Mouse (Mus musculus) frontal cortex, postnatal 14 days (tissue): ENCODE data around the gene Rhbdl1.

ENCODE experiments used
- DNase-seq, 2 experiments: peaks; one replicate each; pipeline ENCODE4 v3.0.0; 2022; ENCODE audit warnings: low spot score in 2 of 2

Gene Rhbdl1

DNA sequence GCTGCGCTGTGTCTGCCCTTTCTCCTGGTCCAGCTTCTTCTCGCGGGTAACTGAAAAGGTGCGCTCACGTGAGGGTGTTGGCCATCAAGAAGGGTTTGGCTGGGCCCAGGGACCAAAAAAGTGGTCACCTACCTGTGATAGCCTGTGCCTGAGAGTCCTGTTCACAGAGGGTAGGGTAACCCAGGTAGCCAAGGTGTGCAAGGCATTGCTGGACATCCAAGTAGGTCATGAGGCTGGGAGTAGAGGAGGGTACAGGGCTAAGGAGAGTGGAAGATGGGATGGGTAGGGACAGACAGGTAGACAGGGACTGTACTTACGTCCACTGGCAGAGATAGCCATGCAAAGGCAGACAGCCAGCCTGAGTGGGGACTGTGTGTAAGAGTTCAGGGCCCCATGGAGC, 3.4 kb upstream of the Rhbdl1 start:
- DNase-seq: no peak

DNA sequence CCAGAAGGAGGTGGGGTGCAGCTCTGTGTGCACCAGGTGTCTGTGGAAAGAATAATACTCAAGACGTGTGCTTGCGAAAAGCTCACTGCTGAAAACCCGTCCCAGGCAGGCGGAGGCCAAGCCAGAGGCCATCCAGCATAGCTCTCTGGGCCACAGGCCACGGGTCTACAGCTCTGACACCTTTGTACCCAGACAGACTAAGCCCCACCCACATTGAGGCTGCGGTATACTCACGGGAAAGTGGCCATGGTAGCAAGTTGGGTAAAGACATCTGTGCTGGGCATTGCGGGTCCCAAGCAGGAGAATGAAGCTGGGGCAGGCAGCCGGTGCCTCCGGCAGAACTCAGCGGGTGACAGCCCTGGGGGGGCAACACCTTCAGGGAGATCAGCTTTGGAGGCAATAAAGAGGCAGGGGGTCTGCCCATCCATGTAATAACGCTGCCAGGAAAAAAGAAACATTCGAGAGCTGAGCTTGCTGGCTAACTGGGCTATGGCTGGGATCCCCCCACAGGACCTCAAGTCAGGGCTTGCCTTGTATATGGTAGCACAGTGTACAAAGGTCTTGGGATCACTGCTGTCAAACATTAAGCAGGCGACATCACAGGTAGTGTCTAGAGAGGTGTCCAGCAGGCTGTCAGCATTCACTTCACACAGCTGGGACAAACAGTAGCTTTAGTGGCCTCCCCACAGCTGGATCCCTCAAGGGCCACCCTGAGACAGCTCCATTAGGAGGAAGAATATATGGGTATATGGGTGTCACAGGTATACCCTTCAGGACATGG, 2.5 kb upstream of the Rhbdl1 start:
- DNase-seq: no peak

DNA sequence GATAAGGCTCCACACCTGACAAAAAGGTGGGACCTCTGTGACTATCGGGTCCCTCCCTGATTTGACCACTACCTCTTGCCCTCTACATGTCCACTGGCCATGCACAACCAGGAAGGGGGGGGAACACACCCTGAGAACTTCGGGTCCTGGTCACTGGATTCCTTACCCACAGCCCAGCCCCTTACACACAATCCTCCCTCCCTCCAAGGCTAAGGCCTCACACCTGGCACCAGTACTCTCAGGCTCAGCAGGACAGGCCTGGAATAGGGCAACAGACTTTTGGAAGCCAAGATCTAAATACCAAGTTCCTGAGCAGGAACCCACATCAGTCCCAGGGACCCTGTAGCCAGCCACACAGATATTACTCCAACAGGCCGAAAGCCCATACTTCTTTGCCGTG, 1.8 kb upstream of the Rhbdl1 start:
- no peak for DNase-seq

DNA sequence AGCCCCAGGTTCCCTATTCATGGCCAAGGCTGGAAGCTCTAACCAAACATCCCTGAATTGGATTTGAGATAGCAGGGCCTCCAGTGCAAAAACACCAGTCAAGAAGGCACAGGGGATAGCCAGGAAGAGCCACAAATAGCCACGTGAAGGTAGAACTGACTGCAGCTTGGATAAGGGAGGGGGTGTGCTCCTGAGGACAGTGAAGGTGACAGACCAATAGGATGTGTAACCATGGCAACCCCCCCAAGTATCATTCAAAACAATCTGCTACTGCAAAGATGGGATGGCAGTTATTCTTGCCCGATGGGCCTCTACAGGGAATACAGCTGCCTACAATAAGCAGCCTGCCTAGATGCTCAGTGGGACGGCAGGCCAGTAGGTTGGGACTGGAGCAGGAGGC, 438 bp upstream of the Rhbdl1 start:
- DNase-seq: no peak

DNA sequence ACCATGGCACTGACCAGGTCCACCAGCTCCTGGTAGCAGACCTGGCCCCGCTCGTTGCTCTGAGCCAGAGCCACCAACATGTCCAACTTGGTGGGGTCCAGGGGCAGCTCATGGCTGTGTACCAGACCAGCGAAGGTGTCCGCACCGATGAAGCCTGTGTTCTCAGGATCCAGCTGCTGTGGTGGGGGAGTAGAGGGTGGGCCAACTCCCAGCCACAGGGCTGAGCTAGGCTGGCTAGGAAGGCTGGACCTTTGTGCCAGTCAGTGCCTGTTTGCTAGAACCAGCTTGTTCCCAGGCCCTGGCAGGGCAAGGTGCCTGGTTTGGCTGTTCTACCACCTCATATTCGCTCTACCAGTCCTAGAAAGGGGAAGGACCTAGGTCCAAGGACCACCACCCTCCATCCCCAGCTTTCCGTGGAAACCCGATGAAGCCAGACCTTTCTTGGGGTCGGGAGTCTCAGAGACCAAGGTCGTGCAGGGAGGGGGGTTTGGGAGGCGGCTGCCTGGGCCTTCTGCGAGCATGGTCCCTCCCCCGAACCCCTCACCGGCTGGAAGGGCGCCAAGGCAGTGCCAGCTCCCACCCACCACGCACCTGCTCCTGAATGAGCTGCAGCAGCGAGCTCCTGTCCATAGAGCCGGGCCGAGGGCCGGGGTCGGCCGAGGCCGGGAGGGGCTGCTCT, 559 bp downstream of the Rhbdl1 start:
- DNase-seq: peak; percentile 44

DNA sequence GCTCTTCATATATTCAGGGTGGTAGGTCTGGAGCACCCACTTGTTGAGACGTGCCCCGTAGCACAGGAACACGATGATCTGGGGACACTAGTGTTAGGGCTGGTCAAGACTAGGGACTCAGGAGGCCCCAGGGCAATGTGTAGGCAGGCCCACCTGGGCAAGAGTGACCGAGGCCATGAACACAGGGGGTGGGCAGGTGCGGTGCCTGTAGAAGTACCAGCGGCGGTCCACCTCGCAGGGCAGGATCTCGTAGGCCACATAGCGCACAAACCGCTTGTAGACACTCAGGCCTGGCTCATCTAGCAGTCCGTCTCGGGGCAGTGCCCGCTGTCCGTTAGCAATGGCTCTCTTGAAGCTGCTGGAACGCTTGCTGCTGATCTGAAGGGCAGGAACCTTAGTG, 1.3 kb downstream of the Rhbdl1 start:
- DNase-seq: peak in 1 of 2 experiments; percentile 31

DNA sequence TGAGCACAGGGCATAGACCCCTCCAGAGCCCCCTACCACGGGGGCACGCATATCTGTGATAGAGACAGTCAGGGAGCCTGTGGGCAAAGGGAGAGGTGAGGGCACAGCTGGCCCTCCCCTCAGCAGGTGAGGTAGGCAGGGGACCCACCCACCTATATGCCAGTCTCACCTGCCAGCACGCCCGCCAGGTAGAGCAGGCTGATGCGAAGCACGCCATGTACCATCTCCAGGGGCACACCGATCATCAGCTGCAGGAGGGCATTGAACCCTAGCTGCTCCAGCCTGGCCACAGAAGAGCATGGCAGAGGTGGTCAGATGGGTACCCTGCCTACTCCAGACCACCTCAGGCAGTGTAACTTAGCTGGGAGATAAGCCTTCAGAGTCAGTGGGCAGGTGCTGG, 1.8 kb downstream of the Rhbdl1 start:
- peak in 1 of 2 experiments; percentile 24 for DNase-seq

DNA sequence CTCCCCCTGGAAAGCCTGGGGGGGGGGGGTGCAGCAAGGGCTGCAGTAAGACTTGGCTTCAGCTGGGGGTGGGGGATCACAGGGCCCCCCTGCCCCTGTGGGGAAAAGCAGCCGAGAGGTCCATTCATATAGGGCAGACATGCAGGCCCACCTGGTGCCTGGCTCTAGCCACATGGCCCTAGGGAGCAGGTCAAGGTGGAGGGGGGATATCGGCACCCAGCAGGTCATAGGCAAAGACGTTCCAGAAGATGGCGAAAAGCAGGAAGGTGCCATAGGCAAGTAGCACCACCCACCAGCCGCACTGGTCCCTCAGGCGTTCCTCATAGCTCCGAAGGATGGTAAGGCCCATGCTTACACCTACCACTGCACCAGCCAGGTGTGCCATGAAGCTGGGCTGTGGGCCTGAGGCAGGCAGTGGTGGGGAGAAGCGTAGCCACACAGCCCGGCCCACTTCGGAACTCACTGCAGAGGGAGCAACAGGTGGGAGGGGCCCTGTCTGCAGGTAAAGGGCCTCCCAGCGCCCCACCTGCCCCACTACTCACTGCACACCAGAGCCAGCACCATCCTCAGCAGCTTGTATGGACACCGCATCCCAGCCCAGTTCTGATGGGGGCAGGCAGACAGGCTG, 2.4 kb downstream of the Rhbdl1 start:
- peak in 1 of 2 experiments; percentile 29 for DNase-seq

DNA sequence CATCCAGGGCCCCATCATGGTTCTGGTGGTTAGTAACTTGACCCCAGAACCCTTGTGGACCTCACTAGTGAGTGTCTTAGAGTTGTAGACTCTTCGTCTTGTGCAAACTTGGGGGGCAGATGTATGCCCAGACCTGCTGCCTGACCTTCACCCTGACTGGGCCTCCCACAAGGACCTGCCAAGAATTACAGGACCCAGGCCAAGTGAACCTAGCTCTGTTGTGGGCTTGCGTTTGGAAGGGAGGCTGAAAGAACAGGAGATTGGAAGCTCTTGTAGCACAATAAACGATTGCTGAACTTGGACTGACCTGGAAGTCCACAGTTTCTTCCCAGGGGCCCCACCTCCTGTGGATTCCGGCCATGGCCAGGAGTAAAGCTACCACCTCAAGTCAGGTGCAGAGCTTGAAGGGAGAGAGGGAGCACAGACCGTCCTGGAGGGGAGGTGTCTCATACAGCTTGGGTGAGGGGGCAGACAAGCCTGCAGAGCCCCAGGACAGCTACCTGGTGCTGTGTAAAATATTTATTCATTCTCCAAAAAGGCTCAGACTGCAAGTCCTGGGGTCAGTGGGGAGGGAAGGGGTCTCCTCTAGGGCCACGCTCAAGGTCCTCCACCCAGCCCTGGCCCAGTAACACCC, 3.0 kb downstream of the Rhbdl1 start:
- peak in 1 of 2 experiments; percentile 25 for DNase-seq

DNA sequence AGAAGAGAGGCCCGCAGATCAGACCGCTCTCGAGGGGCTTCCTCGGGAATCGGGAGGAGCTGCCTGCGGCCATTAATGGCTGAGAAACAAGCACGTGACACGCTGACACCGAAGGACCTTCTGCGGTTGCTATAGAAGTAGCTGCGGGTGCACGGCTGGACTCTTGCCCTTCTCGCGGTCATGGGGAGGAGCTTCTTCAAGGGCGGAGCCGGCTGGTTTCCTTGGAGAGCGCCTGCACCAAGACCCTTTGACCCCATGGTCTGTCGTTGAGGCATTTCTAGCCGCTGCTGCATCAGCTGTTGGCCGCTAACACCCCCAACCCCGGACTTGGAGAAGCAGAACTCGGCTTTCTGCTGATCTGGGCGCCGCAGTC, 3.8 kb downstream of the Rhbdl1 start, which contains the start of gene Stub1:
Stub1 (minus strand) TSS at position 114 of the 373 bp plus-strand sequence.
- peak in 1 of 2 experiments; percentile 88 for DNase-seq

DNA sequence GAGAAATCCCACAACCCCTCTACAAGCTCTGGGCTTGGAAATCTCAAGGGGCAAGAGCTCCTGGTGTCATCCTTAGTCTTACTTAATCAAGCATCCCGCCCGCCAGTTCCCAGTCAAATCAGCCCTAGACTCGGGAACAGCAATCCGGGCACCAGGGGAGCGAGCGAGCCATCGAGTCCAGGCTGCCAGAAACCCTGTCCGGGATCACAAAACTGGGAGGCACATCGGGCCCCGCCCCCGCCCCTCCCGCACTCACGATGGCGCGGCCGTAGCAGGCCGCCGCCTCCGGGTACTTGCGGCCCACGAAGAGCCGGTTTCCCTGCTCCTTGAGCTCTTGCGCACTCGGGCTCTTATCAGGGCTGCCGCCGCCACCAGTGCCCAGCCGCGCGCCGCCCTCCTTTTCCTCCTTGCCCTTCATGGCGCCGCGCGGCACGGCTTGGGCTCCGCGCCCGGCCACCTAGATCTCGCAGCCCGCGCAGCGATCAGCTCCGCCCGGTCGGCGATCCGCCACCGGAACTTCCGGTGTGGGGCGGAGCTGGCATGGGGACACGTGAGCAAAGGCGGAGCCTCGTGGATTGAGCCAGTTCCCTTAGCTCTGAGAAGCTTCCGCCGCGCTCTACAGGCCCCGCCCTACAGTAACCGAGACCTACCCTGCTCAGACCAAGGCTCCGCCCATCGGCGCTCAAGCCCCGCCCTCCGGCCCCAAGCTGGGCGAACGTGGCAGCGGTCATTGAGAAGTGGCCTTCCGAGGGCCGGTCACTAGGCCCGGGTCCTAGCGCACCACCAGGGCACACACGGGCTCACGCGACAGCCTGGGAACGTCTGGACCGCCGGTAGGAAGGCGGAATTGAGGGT, 4.4 kb downstream of the Rhbdl1 start:
- peak; percentile 98 to 99 for DNase-seq

DNA sequence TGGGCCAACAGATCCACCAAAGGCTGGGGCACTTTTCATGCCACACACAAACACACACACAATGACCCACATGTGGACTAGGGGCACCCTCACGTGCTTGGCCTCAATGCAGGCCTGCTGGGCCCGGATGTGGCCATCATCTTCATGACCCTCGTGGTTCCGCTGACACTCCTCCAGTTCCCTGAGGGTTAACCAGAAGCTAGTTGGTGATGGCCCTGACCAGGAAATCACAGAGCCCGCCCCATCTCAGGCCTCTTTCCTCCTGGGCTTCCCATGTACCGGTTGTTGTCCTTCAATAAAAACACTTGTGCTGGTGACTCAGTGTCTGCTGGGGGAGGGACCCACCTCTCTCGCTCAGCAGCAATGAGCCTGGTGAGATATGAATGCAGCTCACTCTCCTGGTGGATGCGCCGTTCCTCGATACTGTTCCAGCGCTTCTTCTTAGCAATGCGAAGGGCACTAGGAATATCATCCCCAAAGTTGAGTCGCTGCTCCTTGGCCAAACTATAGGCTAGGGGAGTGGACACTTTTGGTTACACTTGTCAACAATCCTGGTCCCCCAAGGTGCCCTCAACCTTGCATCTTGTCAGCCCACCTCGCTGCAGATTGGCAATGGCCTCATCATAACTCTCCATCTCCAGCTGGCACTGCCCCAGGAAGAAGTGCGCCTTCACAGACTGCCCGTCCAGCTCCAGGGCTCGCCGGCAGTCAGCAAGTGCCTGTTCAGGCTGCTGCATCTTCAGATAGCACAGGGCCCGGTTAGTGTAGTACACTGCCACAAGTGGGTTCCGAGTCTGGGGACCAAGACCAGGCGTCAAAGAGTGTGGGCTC, 5.4 kb downstream of the Rhbdl1 start:
- peak in 1 of 2 experiments; percentile 33 for DNase-seq

DNA sequence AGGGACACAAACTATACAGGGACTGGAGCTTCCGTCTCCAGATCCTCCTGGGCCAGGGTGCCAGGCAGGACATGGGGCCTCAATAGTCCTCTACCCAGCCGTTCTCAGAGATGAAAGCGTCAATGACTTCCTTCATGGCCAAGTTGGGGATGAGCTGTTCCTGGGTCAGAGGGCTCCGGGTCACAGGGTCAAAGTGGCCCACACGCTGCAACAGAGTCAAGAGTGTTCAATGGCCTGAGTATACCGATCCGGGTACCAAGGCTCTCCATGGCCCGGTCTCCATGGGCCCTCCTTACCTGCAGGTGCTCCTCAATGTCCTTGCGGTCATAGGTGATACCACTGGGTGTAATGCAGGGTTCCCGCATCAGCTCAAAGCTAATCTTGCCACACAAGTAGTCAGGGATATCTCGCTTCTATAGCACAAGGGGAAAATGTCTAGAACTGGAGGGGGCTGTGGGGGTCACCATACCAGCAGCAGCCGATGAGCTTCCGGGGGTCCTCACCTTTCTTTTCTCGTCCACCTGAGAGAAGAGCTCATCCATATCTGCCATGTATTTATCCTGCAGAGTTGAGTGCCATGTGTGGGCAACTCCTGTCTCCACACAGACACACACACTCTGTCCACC, 6.2 kb downstream of the Rhbdl1 start:
- no peak for DNase-seq

DNA sequence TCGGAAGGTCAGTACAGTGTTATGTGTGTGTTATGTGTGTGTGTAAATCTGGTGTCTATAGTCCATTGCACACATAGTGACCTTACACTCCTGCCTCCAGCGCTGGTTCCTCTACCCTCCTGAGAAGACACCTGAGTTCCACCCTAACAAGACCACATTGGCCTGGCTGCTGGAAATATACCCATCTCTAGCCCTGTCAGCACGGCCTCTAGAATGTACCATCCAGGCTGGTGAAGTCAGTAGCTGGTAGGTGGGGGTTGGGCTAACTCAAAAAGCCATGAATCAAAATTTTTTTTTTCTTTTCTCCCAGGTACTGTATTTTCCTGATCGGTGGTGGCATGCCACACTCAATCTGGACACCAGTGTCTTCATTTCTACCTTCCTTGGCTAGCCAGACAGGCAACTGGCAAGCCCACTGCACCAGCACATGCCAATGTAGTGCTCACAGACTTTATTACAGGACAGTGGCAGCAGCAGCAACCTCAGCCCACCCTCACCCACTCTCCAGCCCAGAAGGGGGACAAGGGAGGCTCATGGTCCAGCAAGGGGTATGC, 6.8 kb downstream of the Rhbdl1 start:
- DNase-seq: no peak

DNA sequence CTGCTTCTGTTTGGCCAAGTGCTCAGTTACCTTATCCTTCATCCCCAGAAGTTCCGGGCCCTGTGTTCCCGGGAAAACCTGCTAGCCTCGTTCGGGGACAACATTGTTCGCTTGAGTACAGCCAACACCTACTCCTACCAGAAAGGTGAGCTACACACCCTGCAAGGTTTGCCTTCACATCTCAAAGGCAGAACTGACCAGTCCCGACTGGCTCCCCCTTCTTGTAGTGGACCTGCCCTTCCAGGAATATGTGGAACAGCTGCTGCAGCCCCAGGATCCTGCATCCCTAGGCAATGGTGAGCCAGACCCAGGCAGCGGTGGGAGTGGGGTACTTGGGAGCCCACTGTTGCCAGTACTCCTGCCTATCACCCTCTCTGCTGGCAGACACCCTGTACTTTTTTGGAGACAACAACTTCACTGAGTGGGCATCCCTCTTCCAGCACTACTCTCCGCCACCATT, 7.5 kb downstream of the Rhbdl1 start:
- peak in 1 of 2 experiments; percentile 22 for DNase-seq

DNA sequence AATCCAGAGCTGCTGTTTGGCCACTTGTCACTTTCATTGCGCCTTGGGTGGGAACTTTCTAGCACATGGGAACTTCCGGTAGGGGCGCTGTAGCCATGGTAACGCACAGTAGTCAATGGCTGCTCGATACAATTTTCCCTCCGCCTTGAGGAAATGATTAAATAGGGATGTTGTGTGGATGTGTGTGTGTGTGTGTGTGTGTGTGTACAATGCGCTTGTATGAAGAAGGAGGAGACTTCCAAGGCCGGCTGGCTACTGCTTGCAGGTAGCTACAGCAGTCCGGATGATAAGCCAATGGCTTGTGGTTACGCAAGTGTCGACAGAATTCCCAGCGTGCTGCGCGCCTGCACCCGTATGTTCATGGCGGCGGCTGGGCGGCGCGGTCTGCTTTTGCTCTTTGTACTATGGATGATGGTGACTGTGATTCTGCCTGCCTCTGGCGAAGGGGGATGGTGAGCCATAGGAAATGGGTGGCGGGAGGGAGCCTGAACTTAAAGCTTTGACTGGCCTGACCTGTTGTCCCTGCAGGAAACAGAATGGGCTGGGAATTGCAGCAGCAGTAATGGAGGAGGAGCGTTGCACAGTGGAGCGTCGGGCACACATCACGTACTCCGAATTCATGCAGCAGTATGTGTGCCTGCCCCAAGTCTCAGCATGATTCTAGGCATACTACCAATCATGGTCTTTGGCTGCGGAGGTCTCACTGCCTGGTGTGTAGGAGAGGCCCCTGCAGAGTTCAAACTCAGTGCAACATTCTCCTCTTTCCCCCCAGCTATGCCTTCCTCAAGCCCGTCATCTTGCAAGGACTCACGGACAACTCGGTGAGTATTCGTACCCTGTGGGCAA, 8.2 kb downstream of the Rhbdl1 start, which contains the start of gene Jmjd8:
Jmjd8 (plus strand) TSS at position 156 of the 846 bp plus-strand sequence.
- peak; percentile 79 to 80 for DNase-seq

DNA sequence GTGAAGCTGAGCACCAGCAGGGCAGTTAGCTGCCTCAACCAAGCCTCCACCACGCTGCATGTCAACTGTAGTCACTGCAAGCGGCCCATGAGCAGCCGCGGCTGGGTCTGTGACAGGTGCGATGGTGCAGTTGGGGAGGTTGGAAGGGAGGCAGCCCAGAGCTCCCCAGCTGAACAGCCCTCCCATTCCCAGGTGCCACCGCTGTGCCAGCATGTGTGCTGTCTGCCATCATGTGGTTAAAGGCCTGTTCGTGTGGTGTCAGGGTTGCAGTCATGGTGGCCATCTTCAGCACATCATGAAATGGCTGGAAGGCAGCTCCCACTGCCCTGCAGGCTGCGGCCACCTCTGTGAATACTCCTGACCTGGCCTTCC, 8.9 kb downstream of the Rhbdl1 start:
- DNase-seq: peak in 1 of 2 experiments; percentile 31

DNA sequence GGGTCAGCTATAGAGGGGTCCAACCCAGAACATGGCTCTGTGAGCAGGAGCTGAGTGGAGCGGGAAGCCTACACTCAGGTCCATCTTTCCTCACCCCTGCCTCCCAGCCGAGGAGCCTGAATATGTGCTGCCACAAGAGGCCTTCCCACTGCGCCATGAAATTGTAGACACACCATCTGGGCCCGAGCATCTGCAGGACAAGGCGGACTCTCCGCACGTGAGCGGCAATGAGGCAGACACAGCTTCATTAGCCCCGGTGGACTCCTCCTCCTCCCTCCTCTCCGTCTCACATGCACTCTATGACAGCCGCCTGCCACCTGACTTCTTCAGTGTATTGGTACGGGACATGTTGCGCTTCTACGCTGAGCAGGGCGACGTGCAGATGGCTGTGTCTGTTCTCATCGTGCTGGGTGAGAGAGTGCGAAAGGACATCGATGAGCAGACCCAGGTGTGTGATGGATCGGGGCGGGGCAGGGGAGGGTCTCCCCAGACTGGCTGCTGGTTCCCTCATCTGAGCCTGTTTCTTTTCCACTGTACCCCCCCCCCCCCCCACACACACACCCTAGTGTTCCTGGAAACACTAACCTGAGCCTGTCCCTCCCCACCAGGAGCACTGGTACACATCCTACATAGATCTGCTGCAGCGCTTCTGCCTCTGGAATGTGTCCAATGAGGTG, 9.4 kb downstream of the Rhbdl1 start:
- no peak for DNase-seq
